Mouse (Mus musculus) spleen, postnatal 14 days (tissue): ENCODE results near the gene Perm1.
A peak's percentile ranks its signal among the peaks of the same experiment; 100 is the strongest.

Experiments
- DNase-seq, 2 experiments: peaks; one replicate each; pipeline ENCODE4 v3.0.0; 2021 to 2022; ENCODE audit warnings: low spot score in 2 of 2

The Perm1 gene

DNA sequence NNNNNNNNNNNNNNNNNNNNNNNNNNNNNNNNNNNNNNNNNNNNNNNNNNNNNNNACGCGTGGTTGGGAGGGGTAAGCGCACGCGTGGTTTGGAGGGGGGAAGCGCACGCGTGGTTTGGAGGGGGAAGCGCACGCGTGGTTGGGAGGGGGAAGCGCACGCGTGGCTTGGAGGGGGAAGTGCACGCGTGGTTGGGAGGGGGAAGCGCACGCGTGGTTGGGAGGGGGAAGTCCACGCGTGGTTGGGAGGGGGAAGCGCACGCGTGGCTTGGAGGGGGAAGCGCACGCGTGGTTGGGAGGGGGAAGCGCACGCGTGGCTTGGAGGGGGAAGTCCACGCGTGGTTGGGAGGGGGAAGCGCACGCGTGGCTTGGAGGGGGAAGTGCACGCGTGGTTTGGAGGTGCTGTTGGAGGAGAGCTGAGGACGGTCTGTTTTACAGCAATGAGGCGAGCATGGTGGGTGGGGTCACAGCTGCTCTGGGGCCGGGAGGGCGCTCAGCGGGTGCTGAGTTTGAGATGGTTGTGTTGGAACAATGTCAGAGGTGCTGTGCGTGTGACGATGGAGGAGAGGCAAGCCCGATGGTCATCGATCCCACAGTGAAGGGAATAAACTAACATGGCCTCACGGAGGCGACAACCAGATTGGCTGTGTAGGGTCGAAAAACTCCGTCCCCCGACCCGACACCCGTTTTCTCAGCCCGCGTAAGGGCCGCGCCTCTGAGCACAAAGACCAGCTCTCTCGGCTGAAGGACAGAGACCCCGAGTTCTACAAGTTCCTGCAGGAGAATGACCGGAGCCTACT lies 21.2 kb downstream of the Perm1 start:
- no peak for DNase-seq

GRCm38 (mm10) chr4:156249567-156249966 lies 33.9 kb downstream of the Perm1 start:
- no peak for DNase-seq

- DNase-seq: no peak
Measured at GRCm38 (mm10) chr4:156251081-156251480, 35.4 kb downstream of the Perm1 start.

DNA sequence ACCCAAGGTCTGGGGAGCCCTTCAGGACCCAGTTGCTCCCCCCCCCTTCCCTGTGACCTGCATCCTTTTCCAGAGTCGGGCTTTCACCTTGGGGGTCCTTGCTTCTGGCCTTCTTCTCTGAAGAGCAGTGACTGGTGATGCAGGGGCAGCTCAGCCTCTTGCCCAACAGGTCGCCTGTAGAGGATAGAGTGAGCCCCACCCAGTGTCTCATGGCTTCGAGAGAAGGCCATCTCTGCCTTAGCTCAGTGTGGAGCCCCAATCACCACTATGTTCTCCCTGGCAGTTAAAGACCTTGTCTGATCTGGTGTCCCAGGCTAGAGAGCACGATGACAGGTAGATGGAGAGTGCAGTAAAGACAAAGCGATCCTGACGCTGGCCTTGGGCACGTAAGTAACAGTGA lies 36.5 kb downstream of the Perm1 start:
- no peak for DNase-seq

- no peak for DNase-seq
Measured at GRCm38 (mm10) chr4:156252619-156253018, 37.0 kb downstream of the Perm1 start.

DNA sequence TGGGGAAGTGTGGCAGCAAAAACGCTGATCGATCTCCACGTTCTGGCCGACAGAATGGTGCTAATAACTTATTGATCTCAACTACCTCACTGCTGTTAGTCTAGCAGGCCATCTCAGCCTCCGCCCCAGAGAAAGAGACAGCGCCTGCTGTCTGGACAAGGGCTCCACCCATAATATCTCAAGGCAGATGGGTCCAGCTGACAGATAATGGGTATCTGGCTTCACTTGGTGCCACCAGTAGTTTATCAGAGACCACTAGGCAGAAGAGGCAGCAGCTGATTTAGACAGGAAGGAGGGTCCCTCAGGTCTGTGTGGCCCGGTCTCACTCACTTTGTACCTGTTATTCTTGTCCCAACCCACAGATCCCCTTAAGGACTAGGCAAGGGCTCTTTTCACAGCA lies 37.4 kb downstream of the Perm1 start:
- no peak for DNase-seq

DNA sequence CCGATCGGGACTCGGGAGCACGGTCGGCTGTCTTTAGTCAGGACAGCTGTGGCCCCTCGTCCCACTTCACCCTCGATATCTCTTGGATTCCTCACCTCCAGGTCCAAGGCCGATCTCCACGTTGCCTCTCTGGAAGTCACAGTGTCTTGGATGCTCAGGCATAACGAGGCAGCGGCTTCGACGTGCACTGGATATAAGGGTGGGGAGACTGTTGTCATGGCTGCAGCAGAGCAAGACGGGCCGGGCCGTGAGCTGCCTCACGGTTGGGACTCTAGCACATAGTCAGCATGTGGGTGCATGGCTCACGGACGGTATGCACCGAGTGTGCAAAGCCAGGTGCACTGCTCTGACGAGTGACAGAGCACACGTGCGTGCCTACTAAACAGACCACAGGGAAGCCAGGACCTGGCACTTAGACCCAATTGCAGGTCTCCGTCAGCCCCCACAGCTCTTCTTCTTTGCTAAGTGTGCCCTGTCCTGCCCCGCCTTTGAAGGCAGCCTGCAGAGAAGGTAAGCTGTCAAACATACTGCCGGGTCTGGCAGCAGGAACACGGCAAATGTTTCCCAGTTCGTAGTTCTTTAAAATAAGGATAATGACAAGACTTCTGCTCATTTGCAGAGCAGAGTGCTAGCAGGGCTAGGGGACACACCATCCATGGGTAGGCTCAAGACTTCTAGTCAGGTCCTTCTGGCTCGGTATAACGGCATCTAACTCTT lies 38.9 kb downstream of the Perm1 start:
- DNase-seq: peak; percentile 28 to 44

- DNase-seq: no peak
Measured at GRCm38 (mm10) chr4:156255078-156255839, 39.6 kb downstream of the Perm1 start, which contains the start of gene Samd11. Samd11 (minus strand) TSS chr4:156255657.
